Mouse (Mus musculus) bone marrow macrophage, adult 2 months (primary cell): ENCODE measurements around the gene Nkiras2.

Experiments
- CTCF ChIP-seq: IDR thresholded peaks from 2 replicates; pipeline ENCODE4 v1.5.1; 2012; ENCODE audit warnings: low read depth, mild to moderate bottlenecking, low read length, moderate library complexity
- POLR2A ChIP-seq: IDR thresholded peaks from 2 replicates; pipeline ENCODE4 v1.6.1; 2012; ENCODE audit warnings: mild to moderate bottlenecking, low read depth, low read length, borderline replicate concordance

GRCm38 (mm10) chr11:100577852-100578599 is 41.0 kb upstream of the Nkiras2 start:
- TF ChIP-seq CTCF (no peak), POLR2A (no peak)
